Mouse (Mus musculus): ENCODE data around the gene Pde8a. TPM values are rescaled to one million over a fixed set of nuclear protein-coding genes. Genes with fewer than 3 reads are reported as not detected.
"Not testable (repeated sequence)": the region's sequence is repeated elsewhere in the genome, so short reads cannot be mapped to it uniquely, and the experiment has no call there.

The Pde8a gene
- polyA plus RNA-seq, 1 experiment from 2014 or later, result 2.7 TPM

DNA sequence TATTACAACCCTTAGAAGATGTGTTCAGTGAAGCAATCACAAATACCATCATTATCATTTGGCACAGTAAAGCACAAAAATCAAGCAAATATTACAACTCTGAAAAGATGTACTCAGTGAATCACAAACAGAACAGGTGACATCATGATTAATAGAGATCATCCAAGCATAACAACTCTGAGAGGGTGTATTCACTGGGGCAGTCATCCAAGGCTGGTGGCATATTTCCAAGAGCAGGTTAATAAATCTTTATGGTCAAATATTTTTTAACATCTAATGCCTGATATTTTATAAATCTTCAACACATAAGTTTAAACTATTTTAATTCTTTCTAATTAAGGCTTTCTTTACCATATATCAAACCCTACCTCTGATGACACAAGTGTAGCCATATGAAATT is 27.4 kb upstream of the Pde8a start:
- not testable (repeated sequence) for H3K4me3 ChIP-seq (replicated peaks); H3K27me3 ChIP-seq (replicated peaks); ATAC-seq; H3K4me2 ChIP-seq (replicated peaks); H3K4me1 ChIP-seq (replicated peaks); H3K27ac ChIP-seq; H3K9me3 ChIP-seq; H3K9ac ChIP-seq; H3K36me3 ChIP-seq

DNA sequence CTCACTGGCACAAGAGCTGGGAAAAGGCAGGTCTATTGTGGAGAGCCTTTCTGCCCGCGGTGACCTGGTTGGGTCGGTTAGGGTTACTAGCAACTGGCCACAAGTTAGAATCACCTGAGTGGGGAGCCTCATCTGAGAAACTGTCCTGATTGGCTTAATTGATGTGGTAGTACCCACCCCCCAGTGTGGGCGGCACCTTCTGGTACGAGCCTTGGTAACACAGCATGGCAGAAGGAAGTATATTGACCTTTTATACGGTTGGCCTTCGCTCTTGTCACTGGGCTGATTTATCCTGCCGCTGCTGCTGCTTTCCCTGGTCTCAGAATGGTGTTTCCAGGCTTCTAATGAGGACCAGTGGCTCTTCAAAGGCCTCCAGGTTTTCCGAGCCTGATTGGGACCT is 24.2 kb upstream of the Pde8a start:
- Histone ChIP-seq H3K27ac (no peak overlapping the region), H3K9me3 (no peaks in the 10 kb centered on the region), H3K27me3 (replicated peaks) (no peaks in the 10 kb centered on the region), H3K4me3 (replicated peaks) (no peak overlapping the region), H3K9ac (no peak overlapping the region), H3K4me2 (replicated peaks) (no peak overlapping the region), H3K4me1 (replicated peaks) (no peaks in the 10 kb centered on the region), H3K36me3 (no peaks in the 10 kb centered on the region)
- 73% methylated on average over 9 of the region's 9 CpGs for WGBS
- ATAC-seq, result no peak

DNA sequence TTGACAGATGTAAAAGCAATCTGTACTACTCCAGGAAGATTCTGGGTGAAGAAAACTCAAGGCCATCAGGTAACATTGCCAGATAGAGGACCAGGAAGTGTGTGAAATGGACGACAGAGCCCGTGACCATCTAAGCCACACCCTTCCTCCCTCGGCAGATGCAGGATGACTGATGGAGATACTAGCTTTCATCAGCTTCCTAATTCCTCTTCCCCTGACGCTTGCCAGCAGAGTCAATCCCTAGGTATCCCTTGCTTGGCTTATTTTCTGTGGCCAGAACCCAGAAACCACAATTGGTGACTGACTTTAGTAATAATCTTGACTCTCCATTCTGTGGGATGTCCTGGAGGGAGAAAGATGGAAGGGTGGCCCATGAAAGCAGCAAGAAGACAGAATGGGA is 17.9 kb upstream of the Pde8a start:
- Histone ChIP-seq H3K9ac (no peak overlapping the region), H3K9me3 (no peaks in the 10 kb centered on the region), H3K4me1 (replicated peaks) (peaks cover 9% of the 10 kb centered on the region; the same call in 1 of the 2 replicates), H3K27ac (no peak overlapping the region), H3K4me3 (replicated peaks) (no peak overlapping the region), H3K36me3 (no peaks in the 10 kb centered on the region), H3K27me3 (replicated peaks) (no peaks in the 10 kb centered on the region), H3K4me2 (replicated peaks) (no peak overlapping the region)
- WGBS, result 52% methylated on average over 4 of the region's 4 CpGs
- ATAC-seq, result no peak

DNA sequence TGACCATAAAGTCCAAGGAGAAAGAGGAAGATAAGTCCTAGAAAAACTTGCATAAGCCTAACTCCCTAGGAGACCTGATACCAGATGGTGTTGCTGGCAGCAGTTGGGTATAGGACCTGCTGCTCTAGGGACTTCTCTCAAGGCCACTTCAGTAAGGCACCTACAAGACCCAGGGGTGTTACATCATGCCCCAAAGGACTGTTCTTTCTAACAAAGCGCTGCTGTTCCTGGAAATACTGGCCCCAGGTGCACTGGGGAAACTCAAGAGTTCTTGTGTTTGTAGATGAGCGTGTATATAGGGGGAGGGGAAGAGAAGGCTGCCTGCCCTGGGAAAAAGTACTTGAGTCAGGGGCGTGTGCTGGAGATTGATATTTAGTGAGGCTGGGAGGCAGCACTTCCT is 16.6 kb upstream of the Pde8a start:
- Histone ChIP-seq H3K4me1 (replicated peaks) (peaks cover 9% of the 10 kb centered on the region; the same call in 1 of the 2 replicates), H3K9me3 (no peaks in the 10 kb centered on the region), H3K36me3 (no peaks in the 10 kb centered on the region), H3K27me3 (replicated peaks) (no peaks in the 10 kb centered on the region), H3K4me3 (replicated peaks) (no peak overlapping the region), H3K4me2 (replicated peaks) (no peak overlapping the region), H3K27ac (no peak overlapping the region), H3K9ac (no peak overlapping the region)
- ATAC-seq, result no peak
- whole genome bisulfite sequencing, result 29% methylated on average over 3 of the region's 3 CpGs

DNA sequence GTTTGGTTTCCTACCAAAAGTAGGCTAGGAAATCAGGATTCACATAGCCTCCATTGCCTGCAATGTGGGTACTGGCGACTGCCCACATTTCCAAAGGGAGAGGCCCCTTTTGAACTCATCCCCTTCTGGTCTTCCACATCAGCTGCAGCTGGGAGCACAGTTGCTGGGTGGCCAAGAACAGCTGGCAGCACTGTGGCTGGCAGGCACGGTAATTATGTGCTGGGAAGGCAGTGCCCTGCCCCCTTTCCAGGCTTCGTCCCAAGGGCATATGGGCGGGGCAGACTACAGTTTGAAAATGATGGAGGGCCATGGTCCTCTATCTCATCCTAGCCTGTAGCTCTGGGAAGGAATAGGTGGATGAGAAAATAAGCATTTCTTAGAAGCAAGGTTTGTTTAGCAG is 14.9 kb upstream of the Pde8a start:
- Histone ChIP-seq H3K27me3 (replicated peaks) (no peaks in the 10 kb centered on the region), H3K9ac (no peak overlapping the region), H3K27ac (no peak overlapping the region), H3K4me3 (replicated peaks) (no peak overlapping the region), H3K4me2 (replicated peaks) (no peak overlapping the region), H3K36me3 (no peaks in the 10 kb centered on the region), H3K4me1 (replicated peaks) (peaks cover 9% of the 10 kb centered on the region; the same call in 1 of the 2 replicates), H3K9me3 (no peaks in the 10 kb centered on the region)
- WGBS, result 31% methylated on average over 4 of the region's 4 CpGs
- ATAC-seq, result 0 out of 2 replicates have a peak, but pooled peaks have one; percentile 36

DNA sequence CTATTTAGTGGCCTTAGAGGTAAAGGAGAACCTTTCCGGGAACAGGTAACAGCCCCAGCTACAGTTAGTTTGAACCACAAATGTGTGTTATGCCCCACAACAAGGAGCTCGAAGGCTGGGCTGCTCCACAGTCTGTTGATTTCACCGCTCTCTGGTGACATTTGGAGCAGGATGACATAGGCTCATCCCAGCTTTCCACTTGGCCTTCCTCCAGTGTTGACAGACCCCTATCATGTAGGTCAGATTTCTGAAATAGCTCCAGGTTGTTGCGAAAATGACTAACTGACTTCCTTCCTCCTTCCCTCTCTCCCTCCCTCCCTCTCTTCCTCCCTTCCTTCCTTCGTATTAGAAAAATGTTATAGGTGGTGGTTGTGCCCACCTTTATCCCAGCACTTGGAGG is 14.3 kb upstream of the Pde8a start:
- Histone ChIP-seq H3K4me1 (replicated peaks) (peaks cover 9% of the 10 kb centered on the region; the same call in 1 of the 2 replicates), H3K9me3 (no peaks in the 10 kb centered on the region), H3K27me3 (replicated peaks) (no peaks in the 10 kb centered on the region), H3K9ac (no peak overlapping the region), H3K4me3 (replicated peaks) (no peak overlapping the region), H3K27ac (no peak overlapping the region), H3K36me3 (no peaks in the 10 kb centered on the region), H3K4me2 (replicated peaks) (no peak overlapping the region)
- ATAC-seq, result no peak
- whole genome bisulfite sequencing, result 43% methylated on average over 5 of the region's 5 CpGs

DNA sequence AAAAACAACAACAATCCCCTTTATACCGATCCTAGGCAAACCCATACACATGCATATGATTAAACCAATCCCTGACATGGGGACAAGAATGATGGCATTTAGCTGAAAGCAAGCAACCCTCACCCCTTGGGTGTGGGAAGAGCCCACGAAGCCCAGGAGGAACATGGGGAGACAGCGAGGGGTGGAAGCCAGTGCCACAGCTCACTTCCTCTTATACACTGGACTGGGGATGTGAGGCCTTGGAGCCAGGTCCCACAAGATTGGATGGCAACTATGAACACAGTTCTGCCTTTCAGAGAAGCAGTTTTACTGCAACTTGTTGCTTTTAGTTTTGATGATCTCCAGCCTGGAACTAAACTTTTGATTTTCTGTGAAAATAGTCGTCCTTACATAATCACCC is 13.6 kb upstream of the Pde8a start:
- no peaks in the 10 kb centered on the region for H3K27me3 ChIP-seq (replicated peaks)
- no peak overlapping the region for H3K9ac ChIP-seq
- 59% methylated on average over 4 of the region's 4 CpGs for WGBS
- H3K4me3 ChIP-seq (replicated peaks), result no peak overlapping the region
- H3K4me1 ChIP-seq (replicated peaks), result peaks cover 9% of the 10 kb centered on the region; the same call in 1 of the 2 replicates
- no peak overlapping the region for H3K27ac ChIP-seq
- H3K9me3 ChIP-seq, result no peaks in the 10 kb centered on the region
- H3K4me2 ChIP-seq (replicated peaks), result no peak overlapping the region
- ATAC-seq, result no peak
- no peaks in the 10 kb centered on the region for H3K36me3 ChIP-seq

DNA sequence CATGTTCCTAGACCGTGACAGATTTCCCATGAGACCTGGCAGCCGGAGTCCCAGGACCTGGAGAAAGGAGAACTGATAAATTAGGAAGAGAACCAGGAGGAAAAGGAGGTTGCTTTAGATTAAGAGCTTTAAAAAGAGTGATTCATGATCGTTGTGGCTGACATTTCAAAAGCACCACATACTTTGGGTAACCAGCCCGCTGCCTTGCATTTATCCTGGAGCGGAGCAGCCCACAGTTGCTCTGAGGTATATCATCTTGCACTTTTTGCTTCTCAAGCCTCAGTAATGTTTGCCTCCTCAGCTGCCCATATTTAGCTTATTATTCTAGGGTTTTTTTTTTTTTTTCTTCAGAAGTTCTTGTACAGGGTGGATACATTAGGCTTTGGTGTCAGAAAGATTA is 11.0 kb upstream of the Pde8a start:
- H3K36me3 ChIP-seq, result no peaks in the 10 kb centered on the region
- peaks cover 6% of the 10 kb centered on the region; the same call in 1 of the 2 replicates for H3K4me1 ChIP-seq (replicated peaks)
- no peak overlapping the region for H3K4me3 ChIP-seq (replicated peaks)
- ATAC-seq, result no peak
- H3K27me3 ChIP-seq (replicated peaks), result no peaks in the 10 kb centered on the region
- no peaks in the 10 kb centered on the region for H3K9me3 ChIP-seq
- no peak overlapping the region for H3K4me2 ChIP-seq (replicated peaks)
- H3K9ac ChIP-seq, result no peak overlapping the region
- 63% methylated on average over 5 of the region's 5 CpGs for WGBS
- H3K27ac ChIP-seq, result no peak overlapping the region

DNA sequence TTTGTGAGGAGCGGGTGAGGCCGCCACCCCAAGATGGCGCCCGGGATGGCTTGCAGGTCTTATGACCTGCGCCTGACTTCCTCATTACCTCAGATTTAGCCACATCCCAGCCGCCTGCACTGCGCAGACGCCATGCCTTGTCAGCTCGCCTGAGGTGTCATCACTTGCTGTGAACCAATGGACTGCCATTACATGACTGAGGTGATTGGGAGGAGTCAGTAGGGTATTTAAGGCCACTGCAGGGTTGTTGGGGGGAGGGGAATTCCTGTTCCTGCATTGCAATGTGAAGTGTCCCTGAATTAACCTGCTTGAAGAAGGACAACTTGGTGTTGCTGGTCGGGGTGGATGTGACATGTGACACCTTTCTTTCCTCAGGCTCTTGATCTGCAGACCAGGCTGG is 9.8 kb upstream of the Pde8a start:
- WGBS, result 86% methylated on average over 10 of the region's 10 CpGs
- H3K27me3 ChIP-seq (replicated peaks); H3K9me3 ChIP-seq; H3K4me1 ChIP-seq (replicated peaks); H3K27ac ChIP-seq; ATAC-seq; H3K9ac ChIP-seq; H3K36me3 ChIP-seq; H3K4me2 ChIP-seq (replicated peaks); H3K4me3 ChIP-seq (replicated peaks): not testable (repeated sequence)

DNA sequence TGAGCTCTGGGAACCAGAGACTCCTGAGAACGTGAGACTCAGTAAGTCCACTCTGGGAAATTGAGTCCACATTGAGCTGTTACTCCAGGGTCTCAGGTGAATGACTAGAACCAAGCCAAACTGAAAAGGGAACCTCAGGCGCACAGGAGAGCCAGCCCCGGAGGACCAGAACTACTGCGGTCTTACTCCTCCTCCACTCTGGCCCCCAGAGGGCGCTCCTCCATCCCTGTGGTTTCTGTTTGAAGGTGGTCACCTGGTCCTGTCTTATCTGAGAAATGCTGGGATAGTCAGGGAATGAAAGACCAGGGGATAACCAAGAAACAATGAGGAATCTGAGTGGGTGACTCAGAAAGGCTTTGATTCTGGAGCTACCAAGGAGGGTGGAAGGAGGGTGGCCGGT is 4.5 kb upstream of the Pde8a start:
- no peak for ATAC-seq
- Histone ChIP-seq H3K9ac (no peak overlapping the region), H3K36me3 (no peaks in the 10 kb centered on the region), H3K9me3 (no peaks in the 10 kb centered on the region), H3K27me3 (replicated peaks) (peaks cover 21% of the 10 kb centered on the region), H3K4me1 (replicated peaks) (peaks cover 18% of the 10 kb centered on the region), H3K4me3 (replicated peaks) (no peak overlapping the region), H3K27ac (no peak overlapping the region), H3K4me2 (replicated peaks) (0 out of 2 replicates have a peak overlapping the region, but pooled peaks have one; percentile 4)
- 22% methylated on average over 6 of the region's 6 CpGs for WGBS

DNA sequence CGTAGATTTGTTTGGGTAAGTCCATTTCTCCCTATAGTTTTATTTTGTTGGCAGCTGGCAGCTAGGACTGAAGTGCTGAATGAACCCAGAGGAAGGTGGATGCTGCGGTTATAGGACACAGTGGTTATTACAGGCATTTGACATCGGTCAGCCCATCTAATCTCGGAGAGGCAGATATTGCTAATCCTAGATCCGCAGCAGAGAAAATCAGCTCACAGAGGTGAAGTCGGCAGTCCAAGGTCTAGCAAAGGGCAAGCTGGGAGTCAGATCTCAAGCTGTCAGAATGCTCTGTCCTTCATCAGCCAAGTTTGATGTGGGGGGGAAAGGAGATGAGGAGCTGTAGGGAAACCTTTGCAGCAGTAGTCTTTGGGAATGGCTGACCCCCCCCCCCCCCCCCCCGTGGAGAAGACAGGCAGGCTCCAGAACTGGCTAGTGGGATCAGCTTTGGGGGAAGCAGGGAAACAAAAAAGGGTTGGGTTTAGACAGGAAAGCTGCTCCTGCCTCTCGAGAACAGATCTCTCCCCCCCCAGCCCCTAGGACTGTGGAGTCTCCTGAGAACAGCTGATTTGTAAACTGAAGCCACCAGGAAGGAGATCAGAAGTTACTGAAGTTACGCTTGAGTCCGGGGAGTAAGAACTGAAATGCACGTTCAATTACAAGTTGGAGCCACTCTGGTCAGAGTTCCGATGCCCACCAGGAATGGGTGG is 3.3 kb upstream of the Pde8a start:
- peaks cover 20% of the 10 kb centered on the region for H3K4me1 ChIP-seq (replicated peaks)

DNA sequence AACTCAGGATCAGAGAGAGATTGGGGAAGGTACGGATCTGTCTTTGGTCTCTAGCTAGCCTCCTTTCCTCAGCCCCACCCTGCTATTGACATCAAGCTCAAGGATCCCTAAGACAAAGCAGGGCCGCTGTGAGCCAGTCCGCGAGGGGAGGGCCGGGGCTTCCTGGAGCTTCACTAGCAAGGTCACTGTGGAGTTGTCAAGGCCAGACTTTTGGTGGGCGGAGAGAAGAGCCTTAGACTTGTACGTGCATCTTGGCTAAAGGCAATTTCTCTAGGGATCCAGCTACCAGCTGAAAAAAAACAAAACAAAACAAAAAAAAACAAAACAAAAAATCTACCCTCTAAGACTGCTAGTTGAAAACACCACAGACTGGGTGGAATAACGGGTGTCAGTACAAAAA is 1.6 kb upstream of the Pde8a start:
- Histone ChIP-seq H3K9ac (no peak overlapping the region), H3K9me3 (no peaks in the 10 kb centered on the region), H3K27me3 (replicated peaks) (peaks cover 25% of the 10 kb centered on the region), H3K4me3 (replicated peaks) (peak overlapping the region; percentile 54; the same call in 1 of the 2 replicates), H3K27ac (no peak overlapping the region), H3K4me1 (replicated peaks) (peaks cover 20% of the 10 kb centered on the region), H3K36me3 (no peaks in the 10 kb centered on the region), H3K4me2 (replicated peaks) (peak overlapping the region; percentile 82)
- 9% methylated on average over 8 of the region's 8 CpGs for WGBS
- no peak for ATAC-seq

More for the DNA sequence above, 3.3 kb upstream of the Pde8a start:
- H3K9ac ChIP-seq, result no peak overlapping the region
- peaks cover 25% of the 10 kb centered on the region for H3K27me3 ChIP-seq (replicated peaks)
- no peak overlapping the region for H3K27ac ChIP-seq
- no peak overlapping the region for H3K4me3 ChIP-seq (replicated peaks)
- no peaks in the 10 kb centered on the region for H3K36me3 ChIP-seq
- no peaks in the 10 kb centered on the region for H3K9me3 ChIP-seq
- no peak overlapping the region for H3K4me2 ChIP-seq (replicated peaks)
- 44% methylated on average over 12 of the region's 12 CpGs for WGBS
- no peak for ATAC-seq

DNA sequence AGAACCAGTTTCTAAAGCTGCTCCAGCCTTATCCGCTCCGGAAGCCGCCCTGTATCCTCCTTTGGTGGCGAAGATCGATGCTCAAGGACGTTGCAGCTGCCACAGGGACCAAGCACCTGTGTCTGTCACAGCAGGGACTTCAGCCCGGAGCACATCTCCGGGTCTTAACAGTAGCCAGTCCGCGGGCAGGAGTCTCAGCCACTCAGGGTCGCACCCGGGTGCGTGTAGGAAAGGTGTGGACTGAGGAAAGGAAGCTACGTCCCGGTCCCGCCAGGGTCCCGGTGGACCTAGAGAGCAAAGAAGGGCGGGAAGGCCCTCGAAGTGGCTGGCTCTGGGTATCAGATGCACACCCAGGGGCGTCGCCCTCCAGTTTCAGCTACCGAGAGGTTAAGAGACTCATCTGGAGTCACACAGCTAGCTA is 1.1 kb upstream of the Pde8a start:
- Histone ChIP-seq H3K27ac (peak overlapping the region; percentile 58), H3K4me3 (replicated peaks) (peak overlapping the region; percentile 54), H3K4me2 (replicated peaks) (peak overlapping the region; percentile 82), H3K9me3 (no peaks in the 10 kb centered on the region), H3K4me1 (replicated peaks) (peaks cover 20% of the 10 kb centered on the region), H3K36me3 (no peaks in the 10 kb centered on the region), H3K9ac (peak overlapping the region; percentile 37), H3K27me3 (replicated peaks) (peaks cover 25% of the 10 kb centered on the region)
- ATAC-seq, result peak; percentile 69
- WGBS, result under 1% methylated on average over 22 of the region's 22 CpGs
